ENCODE assay signal across 23 mouse cellular contexts in genomic region chr1:171513234-171513633, GRCm38 (mm10). TPM values are rescaled to one million over a fixed set of nuclear protein-coding genes. Genes with fewer than 3 reads are reported as not detected.
A peak's percentile ranks its signal among the peaks of the same experiment; 100 is the strongest.
DNase-seq lines count a peak whose midpoint lies in the region; ATAC-seq and TF ChIP-seq lines count a peak whose summit lies in the region.
"Had no signal": no experiment of that assay in that cellular context is flagged by ENCODE, and none has a peak within 500 bp of the region (broad histone marks: within the 10 kb centered on the region; RNA-seq: fewer than 3 reads in every experiment).

No protein-coding gene starts in this region.

- no peak for TF ChIP-seq POLR2A in kidney, adult 2 months (IDR thresholded peaks at IDR 0.05; ENCODE audit: low read depth, low read length)

- DNase-seq in kidney, adult 2 months = no peak
- peak; percentile 9 for DNase-seq in thymus, postnatal 14 days
- no peak for DNase-seq in thymus, postnatal 25 days
- no peak for DNase-seq in spleen, postnatal 10 days (ENCODE audit: low spot score in 2 of 2)
- DNase-seq: adrenal gland, postnatal 36 days; cerebellum, adult 9-10 months; gastrocnemius, postnatal 10 days; heart, postnatal 14 days; kidney, adult 11 months; lung, postnatal 4 days; midbrain, embryonic 14.5 days; thymus, adult 2 months had no signal

- H3K9me3 ChIP-seq in kidney, embryonic 16.5 days (ENCODE audit: low read length) = no peaks in the 10 kb centered on the region
- peaks cover 6% of the 10 kb centered on the region; the same call in 1 of the 2 replicates for H3K9me3 ChIP-seq in heart, embryonic 12.5 days (replicated peaks)
- H3K9me3 ChIP-seq: embryonic facial prominence, embryonic 13.5 days; heart, embryonic 10.5 days; liver, embryonic 15.5 days had no signal

- no peak overlapping the region for H3K4me2 ChIP-seq in kidney, embryonic 16.5 days (replicated peaks; ENCODE audit: low read depth, low read length)
- H3K4me2 ChIP-seq in heart, embryonic 12.5 days = no peak overlapping the region
- H3K4me2 ChIP-seq: embryonic facial prominence, embryonic 13.5 days; hindbrain, embryonic 14.5 days; liver, embryonic 15.5 days had no signal

- H3K27me3 ChIP-seq in kidney, adult 2 months (replicated peaks; ENCODE audit: control insufficient read depth, insufficient read depth, low read length) = no peaks in the 10 kb centered on the region
- H3K27me3 ChIP-seq in kidney, embryonic 16.5 days (ENCODE audit: insufficient read depth, low read length) = no peaks in the 10 kb centered on the region
- H3K27me3 ChIP-seq in heart, embryonic 12.5 days (replicated peaks) = no peaks in the 10 kb centered on the region
- H3K27me3 ChIP-seq: embryonic facial prominence, embryonic 13.5 days; liver, embryonic 15.5 days had no signal

- no peak overlapping the region for H3K27ac ChIP-seq in kidney, adult 2 months (ENCODE audit: insufficient read depth, low read depth, low read length)
- H3K27ac ChIP-seq in kidney, embryonic 16.5 days (ENCODE audit: low read length) = no peak overlapping the region
- H3K27ac ChIP-seq in heart, embryonic 12.5 days (ENCODE audit: poor library complexity, severe bottlenecking) = no peak overlapping the region
- H3K27ac ChIP-seq: embryonic facial prominence, embryonic 13.5 days; heart, embryonic 10.5 days; hindbrain, embryonic 14.5 days; left cerebral cortex, adult 2 months; liver, embryonic 15.5 days had no signal

- 87% methylated on average over 2 of the region's 2 CpGs for WGBS in kidney, adult 2 months
- whole genome bisulfite sequencing in kidney, embryonic 16.5 days = 88% methylated on average over 2 of the region's 2 CpGs
- 84% methylated on average over 2 of the region's 2 CpGs for whole genome bisulfite sequencing in heart, embryonic 12.5 days

- H3K4me1 ChIP-seq in kidney, adult 2 months (ENCODE audit: control insufficient read depth, insufficient read depth, low read length) = no peaks in the 10 kb centered on the region
- H3K4me1 ChIP-seq in kidney, embryonic 16.5 days (ENCODE audit: insufficient read depth, low read length) = no peaks in the 10 kb centered on the region
- H3K4me1 ChIP-seq in heart, embryonic 12.5 days (replicated peaks) = no peaks in the 10 kb centered on the region
- H3K4me1 ChIP-seq: embryonic facial prominence, embryonic 13.5 days; heart, embryonic 10.5 days; liver, embryonic 15.5 days had no signal

- no peaks in the 10 kb centered on the region for H3K36me3 ChIP-seq in kidney, adult 2 months (ENCODE audit: control insufficient read depth, insufficient read depth, low read length)
- H3K36me3 ChIP-seq in kidney, embryonic 16.5 days (ENCODE audit: insufficient read depth, low read length) = no peaks in the 10 kb centered on the region
- no peaks in the 10 kb centered on the region for H3K36me3 ChIP-seq in heart, embryonic 12.5 days
- H3K36me3 ChIP-seq: embryonic facial prominence, embryonic 13.5 days; heart, embryonic 10.5 days; liver, embryonic 15.5 days had no signal

- TF ChIP-seq CTCF in kidney, adult 2 months (conservative IDR thresholded peaks at IDR 0.05; ENCODE audit: insufficient read depth, insufficient read length, low read depth, low read length) = 0 out of 2 replicates have a peak, but pooled peaks have one; percentile 22

- H3K9ac ChIP-seq in kidney, embryonic 16.5 days (replicated peaks; ENCODE audit: low read length) = no peak overlapping the region
- H3K9ac ChIP-seq in heart, embryonic 12.5 days = no peak overlapping the region
- H3K9ac ChIP-seq: embryonic facial prominence, embryonic 13.5 days; hindbrain, embryonic 14.5 days; liver, embryonic 15.5 days had no signal

- no peak for ATAC-seq in kidney, embryonic 16.5 days (ENCODE audit: low FRiP score, low TSS enrichment)
- ATAC-seq in common myeloid progenitor, adult 5-6 weeks (replicated peaks; ENCODE audit: low read depth, poor library complexity, severe bottlenecking) = 0 out of 2 replicates have a peak, but pooled peaks have one; percentile 25
- ATAC-seq in heart, embryonic 12.5 days (ENCODE audit: insufficient number of reproducible peaks, low FRiP score) = no peak

- H3K4me3 ChIP-seq in kidney, adult 2 months (ENCODE audit: insufficient read depth, low read depth, low read length) = no peak overlapping the region
- no peak overlapping the region for H3K4me3 ChIP-seq in kidney, embryonic 16.5 days (ENCODE audit: low read length)
- no peak overlapping the region for H3K4me3 ChIP-seq in heart, embryonic 12.5 days
- H3K4me3 ChIP-seq: embryonic facial prominence, embryonic 13.5 days; heart, embryonic 10.5 days; left cerebral cortex, adult 2 months; liver, embryonic 15.5 days had no signal

RNA-seq across cellular contexts. Expression of gene Alyref2, which starts 10.0 kb away (rescaled TPM):
- 3.2 and 3.3 TPM in 2 replicates for polyA plus RNA-seq in kidney, adult 2 months (2012; rRNA removed)
- 13.0 and 13.4 TPM in 2 replicates for polyA plus RNA-seq in kidney, embryonic 16.5 days (2015; fragmentation: Nextera tagmentation; extraction: Ambion mirVana)
- total RNA-seq in common myeloid progenitor, adult 5-6 weeks (2017) = 4.8 and 13.0 TPM in 2 replicates
- 12.4 and 13.3 TPM in 2 replicates for polyA plus RNA-seq in heart, embryonic 12.5 days (2016; fragmentation: Nextera tagmentation; extraction: Ambion mirVana)

RNA-seq across cellular contexts. Expression of gene Itln1, which starts 21.9 kb away (rescaled TPM):
- polyA plus RNA-seq in kidney, adult 2 months (2012; rRNA removed) = not detected in 2 replicates
- not detected in 2 replicates for polyA plus RNA-seq in kidney, embryonic 16.5 days (2015; fragmentation: Nextera tagmentation; extraction: Ambion mirVana)
- not detected in 2 replicates for total RNA-seq in common myeloid progenitor, adult 5-6 weeks (2017)
- not detected in 2 replicates for polyA plus RNA-seq in heart, embryonic 12.5 days (2016; fragmentation: Nextera tagmentation; extraction: Ambion mirVana)
- total RNA-seq: adrenal gland, postnatal 36 days; gastrocnemius, postnatal 10 days; heart, postnatal 14 days; left cerebral cortex, adult 2 months had no signal
- polyA plus RNA-seq: C2C12; embryonic facial prominence, embryonic 13.5 days; heart, embryonic 10.5 days; hindbrain, embryonic 14.5 days; limb, embryonic 11.5 days; liver, embryonic 15.5 days; midbrain, embryonic 14.5 days; stomach, embryonic 14.5 days had no signal

RNA-seq across cellular contexts. Expression of gene Cd244a, which starts 45.8 kb away (rescaled TPM):
- polyA plus RNA-seq in kidney, adult 2 months (2012; rRNA removed) = 0.11 and 0.53 TPM in 2 replicates
- 0.07 and 0.08 TPM in 2 replicates for polyA plus RNA-seq in kidney, embryonic 16.5 days (2015; fragmentation: Nextera tagmentation; extraction: Ambion mirVana)
- 15.5 and 18.8 TPM in 2 replicates for total RNA-seq in common myeloid progenitor, adult 5-6 weeks (2017)
- polyA plus RNA-seq in heart, embryonic 12.5 days (2016; fragmentation: Nextera tagmentation; extraction: Ambion mirVana) = not detected in 2 replicates
- total RNA-seq: left cerebral cortex, adult 2 months had no signal
- polyA plus RNA-seq: C2C12; embryonic facial prominence, embryonic 13.5 days; hindbrain, embryonic 14.5 days; limb, embryonic 11.5 days had no signal
